Mouse (Mus musculus) spleen, embryonic (tissue): ENCODE data around the gene Fli1.

Experiments
- CTCF ChIA-PET: fragments of 350-600 bp; sonication (Branson Sonifier 250); formaldehyde crosslinking; loops from one replicate; lab custom pipeline; 2022; lab: Charles Lee

Gene Fli1

GRCm38 (mm10) chr9:32555279-32555678, 12.6 kb upstream of the Fli1 start:
- CTCF ChIA-PET = interaction anchor here (0.5 kb wide), 1 partner anchor 31 kb away, joined by 3 read pairs; no protein-coding TSS in a partner anchor

- CTCF ChIA-PET = interaction anchor here (0.7 kb wide), 1 partner anchor 450 kb away, joined by 3 read pairs; no protein-coding TSS in a partner anchor
These were observed 7.9 kb upstream of the Fli1 start for GRCm38 (mm10) chr9:32550541-32550940.

- CTCF ChIA-PET = interaction anchor here (0.7 kb wide), 1 partner anchor 23 kb away, joined by 6 read pairs; no protein-coding TSS in a partner anchor
These were observed 7.1 kb upstream of the Fli1 start for GRCm38 (mm10) chr9:32549462-32550384.

- CTCF ChIA-PET = no interaction called here
These were observed 4.1 kb upstream of the Fli1 start for GRCm38 (mm10) chr9:32546731-32547130.

- CTCF ChIA-PET = no interaction called here
These were observed 2.3 kb upstream of the Fli1 start for GRCm38 (mm10) chr9:32544731-32545661.

GRCm38 (mm10) chr9:32543923-32544575, 1.4 kb upstream of the Fli1 start:
- CTCF ChIA-PET = interaction anchor here (0.7 kb wide), 1 partner anchor 139 kb away, joined by 7 read pairs; no protein-coding TSS in a partner anchor

- CTCF ChIA-PET = interaction anchor here (0.6 to 0.7 kb wide), 4 partner anchors 19 to 375 kb away, joined by 4 to 9 read pairs (median 6); no protein-coding TSS in a partner anchor
These were observed 450 bp upstream of the Fli1 start for GRCm38 (mm10) chr9:32543040-32543581.

GRCm38 (mm10) chr9:32541223-32541901, 1.3 kb downstream of the Fli1 start:
- CTCF ChIA-PET = interaction anchor here (0.6 kb wide), 2 partner anchors 33 to 136 kb away, joined by 3 read pairs; no protein-coding TSS in a partner anchor

GRCm38 (mm10) chr9:32540406-32541222, 2.0 kb downstream of the Fli1 start:
- CTCF ChIA-PET = interaction anchor here (0.6 kb wide), 1 partner anchor 136 kb away, joined by 3 read pairs; no protein-coding TSS in a partner anchor

- CTCF ChIA-PET = interaction anchor here (0.6 kb wide), 1 partner anchor 101 kb away, joined by 4 read pairs; no protein-coding TSS in a partner anchor
These were observed 2.6 kb downstream of the Fli1 start for GRCm38 (mm10) chr9:32540061-32540405.

GRCm38 (mm10) chr9:32539321-32539761, 3.3 kb downstream of the Fli1 start:
- CTCF ChIA-PET = no interaction called here

GRCm38 (mm10) chr9:32538124-32538523, 4.5 kb downstream of the Fli1 start:
- CTCF ChIA-PET = interaction anchor here (0.6 to 0.7 kb wide), 2 partner anchors 20 to 72 kb away, joined by 4 to 9 read pairs; no protein-coding TSS in a partner anchor

GRCm38 (mm10) chr9:32537706-32538105, 5.0 kb downstream of the Fli1 start:
- CTCF ChIA-PET = interaction anchor here (0.6 to 0.7 kb wide), 2 partner anchors 20 to 72 kb away, joined by 4 to 9 read pairs; no protein-coding TSS in a partner anchor

GRCm38 (mm10) chr9:32535201-32535955, 7.3 kb downstream of the Fli1 start:
- CTCF ChIA-PET = interaction anchor here (0.7 to 0.8 kb wide), 2 partner anchors 53 to 145 kb away, joined by 3 to 4 read pairs; no protein-coding TSS in a partner anchor

- CTCF ChIA-PET = interaction anchor here (1.3 kb wide), 1 partner anchor 18 kb away, joined by 6 read pairs; no protein-coding TSS in a partner anchor
These were observed 8.5 kb downstream of the Fli1 start for GRCm38 (mm10) chr9:32534025-32534615.

- CTCF ChIA-PET = no interaction called here
These were observed 11.1 kb downstream of the Fli1 start for GRCm38 (mm10) chr9:32531588-32531987.

GRCm38 (mm10) chr9:32530975-32531374, 11.7 kb downstream of the Fli1 start:
- CTCF ChIA-PET = no interaction called here

- CTCF ChIA-PET = no interaction called here
These were observed 12.5 kb downstream of the Fli1 start for GRCm38 (mm10) chr9:32530188-32530587.
